Mouse (Mus musculus) ES-E14 (cell line): ENCODE measurements around the gene Car14. TPM values are rescaled to one million over a fixed set of nuclear protein-coding genes. Genes with fewer than 3 reads are reported as not detected.

Experiments
- DNase-seq: peaks from one replicate; pipeline ENCODE4 v3.0.0-alpha.2; 2013; ENCODE audit warnings: low read depth, low spot score
- H3K27ac ChIP-seq: 2 replicates; pipeline ENCODE4 v1.5.1; 2012; ENCODE audit warnings: low read depth, mild to moderate bottlenecking, low read length, moderate library complexity, mixed read lengths; ENCODE audit not compliant: poor library complexity, insufficient read depth, severe bottlenecking
- H3K36me3 ChIP-seq: 2 replicates; pipeline ENCODE4 v1.6.1; 2012; ENCODE audit warnings: mild to moderate bottlenecking, low read length, moderate library complexity, mixed read lengths; ENCODE audit not compliant: control insufficient read depth, poor library complexity, insufficient read depth, severe bottlenecking
- H3K4me1 ChIP-seq, 2 experiments: fragments of 150-350 bp in 1 of 2; sonication (generic) in 1 of 2; 2 replicates each; pipeline ENCODE4 v1.6.1; 2012; ENCODE audit warnings: low read length in 2 of 2, mild to moderate bottlenecking in 1 of 2, mixed read lengths in 1 of 2; ENCODE audit not compliant: control insufficient read depth in 2 of 2, insufficient read depth in 2 of 2, poor library complexity in 1 of 2
- H3K4me3 ChIP-seq, 2 experiments: fragments of 150-350 bp in 1 of 2; sonication (generic) in 1 of 2; 2 replicates each; pipeline ENCODE4 v1.5.1; 2012; ENCODE audit warnings: low read length in 2 of 2, low read depth in 1 of 2, mild to moderate bottlenecking in 1 of 2, mixed read lengths in 1 of 2; ENCODE audit not compliant: insufficient read depth in 1 of 2, poor library complexity in 1 of 2, severe bottlenecking in 1 of 2
- H3K9ac ChIP-seq: 2 replicates; pipeline ENCODE4 v1.6.1; 2012; ENCODE audit warnings: low read depth, mild to moderate bottlenecking, low read length, mixed read lengths; ENCODE audit not compliant: poor library complexity, insufficient read depth, severe bottlenecking
- H3K9me3 ChIP-seq: fragments of 150-350 bp; sonication (generic); 2 replicates; pipeline ENCODE4 v1.6.1; 2012; ENCODE audit warnings: low read depth, mild to moderate bottlenecking, low read length; ENCODE audit not compliant: control insufficient read depth, insufficient read depth
- CHD2 ChIP-seq: IDR thresholded peaks from 2 replicates; pipeline ENCODE4 v1.6.1; 2014; ENCODE audit warnings: mild to moderate bottlenecking, low read depth, low read length, inconsistent platforms
- HCFC1 ChIP-seq: IDR thresholded peaks from 2 replicates; pipeline ENCODE4 v1.6.1; 2012; ENCODE audit warnings: low read length, inconsistent platforms, borderline replicate concordance; ENCODE audit not compliant: insufficient read depth
- MAFK ChIP-seq: IDR thresholded peaks from 2 replicates; pipeline ENCODE4 v1.6.1; 2014; ENCODE audit warnings: mild to moderate bottlenecking, low read depth, low read length, inconsistent platforms; ENCODE audit not compliant: insufficient read depth
- ZC3H11A ChIP-seq: IDR thresholded peaks from 2 replicates; pipeline ENCODE4 v1.6.1; 2012; ENCODE audit warnings: low read depth, mild to moderate bottlenecking, inconsistent platforms, low read length, borderline replicate concordance
- ZNF384 ChIP-seq: IDR thresholded peaks from 2 replicates; pipeline ENCODE4 v1.6.1; 2012; ENCODE audit warnings: low read depth, low read length, inconsistent platforms
- in situ Hi-C, 2 experiments: fragments of 600-800 bp; cut with MboI; formaldehyde crosslinking; loops; one replicate each; pipeline ENCODE4 v1.15.1; 2025; ENCODE audit warnings: low sequenced_read_pairs in 2 of 2, inconsistent platforms in 1 of 2; ENCODE audit not compliant: unreplicated experiment in 2 of 2
- total RNA-seq: library from RNA; depleted of rRNA; stranded (reverse); fragments of 300-350 nt; gene quantifications from 2 replicates; pipeline ENCODE4 v1.2.3, GENCODE M21; 2012

The Car14 gene
- total RNA-seq, 1 experiment: 2.5 TPM

- H3K9ac ChIP-seq: peak overlapping the region; percentile 84
- in situ Hi-C loops: loop anchor here in 1 of 2 experiments (10.0 kb wide), 1 partner anchor 184 kb away; the partner anchor contains the start of gene Vps45
- peak overlapping the region; percentile 79 to 82 for H3K4me3 ChIP-seq
- H3K9me3 ChIP-seq: no peaks in the 10 kb centered on the region
- DNase-seq: no peak
- TF ChIP-seq ZC3H11A: no peak
- no peak for TF ChIP-seq HCFC1
- no peak for TF ChIP-seq ZNF384
- TF ChIP-seq CHD2: no peak
- TF ChIP-seq MAFK: no peak
- H3K36me3 ChIP-seq: peaks cover 10% of the 10 kb centered on the region; the same call in 1 of the 2 replicates
- peak overlapping the region; percentile 29; the same call in 1 of the 2 replicates for H3K27ac ChIP-seq
- H3K4me1 ChIP-seq: peaks cover 2% of the 10 kb centered on the region in 2 experiments; a peak in 1 of 4 replicates
Measured at GRCm38 (mm10) chr3:95870976-95871375, 33.5 kb downstream of the Car14 start.

- DNase-seq: no peak
- Histone ChIP-seq H3K9me3 (no peaks in the 10 kb centered on the region), H3K4me3 (no peak overlapping the region), H3K27ac (no peak overlapping the region), H3K36me3 (peaks cover 10% of the 10 kb centered on the region; the same call in 1 of the 2 replicates), H3K4me1 (peaks cover 3 to 15% of the 10 kb centered on the region in 2 experiments; a peak in 2 of 4 replicates), H3K9ac (no peak overlapping the region)
- in situ Hi-C loops: no loop called here
- TF ChIP-seq MAFK: no peak
- no peak for TF ChIP-seq ZC3H11A
- no peak for TF ChIP-seq CHD2
- TF ChIP-seq ZNF384: no peak
- no peak for TF ChIP-seq HCFC1
Measured at GRCm38 (mm10) chr3:95867408-95867807, 37.1 kb downstream of the Car14 start.

GRCm38 (mm10) chr3:95866071-95866470 lies 38.4 kb downstream of the Car14 start:
- no peak overlapping the region for H3K27ac ChIP-seq
- TF ChIP-seq ZC3H11A: no peak
- no peak for TF ChIP-seq HCFC1
- no peak for TF ChIP-seq CHD2
- no peak for TF ChIP-seq ZNF384
- no peak for TF ChIP-seq MAFK
- H3K36me3 ChIP-seq: peaks cover 10% of the 10 kb centered on the region; the same call in 1 of the 2 replicates
- in situ Hi-C loops: no loop called here
- DNase-seq: no peak
- H3K4me3 ChIP-seq: no peak overlapping the region
- H3K9ac ChIP-seq: no peak overlapping the region
- H3K9me3 ChIP-seq: no peaks in the 10 kb centered on the region
- peaks cover 3 to 15% of the 10 kb centered on the region in 2 experiments; a peak in 2 of 4 replicates for H3K4me1 ChIP-seq

- TF ChIP-seq MAFK (no peak), CHD2 (no peak), HCFC1 (no peak), ZC3H11A (no peak), ZNF384 (no peak)
Measured at GRCm38 (mm10) chr3:95865571-95865970, 38.9 kb downstream of the Car14 start.

More at GRCm38 (mm10) chr3:95865571-95865970, 38.9 kb downstream of the Car14 start:
- H3K9me3 ChIP-seq: no peaks in the 10 kb centered on the region
- in situ Hi-C loops: no loop called here
- peaks cover 10% of the 10 kb centered on the region; the same call in 1 of the 2 replicates for H3K36me3 ChIP-seq
- no peak overlapping the region for H3K27ac ChIP-seq
- DNase-seq: no peak
- peak overlapping the region; percentile 68; the same call in 1 of the 2 replicates for H3K9ac ChIP-seq
- H3K4me3 ChIP-seq: peak overlapping the region; percentile 34 to 50; a peak in 3 of 4 replicates
- H3K4me1 ChIP-seq: peaks cover 2 to 17% of the 10 kb centered on the region in 2 experiments; a peak in 2 of 4 replicates
